Mouse (Mus musculus) MEL (cell line): ENCODE measurements around the gene Cdyl.

Experiments
- CHD2 ChIP-seq: IDR thresholded peaks from 2 replicates; pipeline ENCODE4 v1.6.1; 2011; ENCODE audit warnings: low read length, improper control_type of control experiment
- CTCF ChIP-seq, 3 experiments: IDR thresholded peaks in 2 of 3; conservative IDR thresholded peaks in 1 of 3; 2 replicates each; pipeline ENCODE4 v1.5.1; 2011 to 2012; ENCODE audit warnings: low read length in 3 of 3, low read depth in 2 of 3, mild to moderate bottlenecking in 2 of 3, improper control_type of control experiment in 1 of 3, inconsistent platforms in 1 of 3, mixed read lengths in 1 of 3, moderate library complexity in 1 of 3; ENCODE audit not compliant: control insufficient read depth in 1 of 3, insufficient read depth in 1 of 3, poor library complexity in 1 of 3, severe bottlenecking in 1 of 3
- E2F4 ChIP-seq: IDR thresholded peaks from 2 replicates; pipeline ENCODE4 v1.6.1; 2011; ENCODE audit warnings: low read depth, low read length, improper control_type of control experiment, borderline replicate concordance
- EP300 ChIP-seq, 2 experiments: IDR thresholded peaks; 2 replicates each; pipeline ENCODE4 v1.6.1; 2011; ENCODE audit warnings: improper control_type of control experiment in 2 of 2, low read length in 2 of 2, low read depth in 1 of 2, mild to moderate bottlenecking in 1 of 2
- MAX ChIP-seq: IDR thresholded peaks from 2 replicates; pipeline ENCODE4 v1.6.1; 2011; ENCODE audit warnings: low read length, improper control_type of control experiment
- MEF2A ChIP-seq: IDR thresholded peaks from 2 replicates; pipeline ENCODE4 v1.6.1; 2014; ENCODE audit warnings: low read depth, mild to moderate bottlenecking, inconsistent platforms, low read length, improper control_type of control experiment; ENCODE audit not compliant: poor library complexity, insufficient replicate concordance, severe bottlenecking; ENCODE audit errors: extremely low read depth
- POLR2A ChIP-seq, 2 experiments: IDR thresholded peaks; 2 replicates each; pipeline ENCODE4 v1.6.1; 2011 to 2012; ENCODE audit warnings: low read length in 2 of 2, mild to moderate bottlenecking in 2 of 2, control low read depth in 1 of 2, improper control_type of control experiment in 1 of 2, low read depth in 1 of 2, moderate library complexity in 1 of 2; ENCODE audit not compliant: control insufficient read depth in 1 of 2, insufficient read depth in 1 of 2, poor library complexity in 1 of 2
- TAL1 ChIP-seq: IDR thresholded peaks from 2 replicates; pipeline ENCODE4 v1.6.1; 2012; ENCODE audit warnings: mild to moderate bottlenecking, inconsistent platforms, low read length, moderate library complexity, mixed read lengths
- ZNF384 ChIP-seq: IDR thresholded peaks from 2 replicates; pipeline ENCODE4 v1.6.1; 2012; ENCODE audit warnings: low read depth, mild to moderate bottlenecking, inconsistent platforms, low read length, improper control_type of control experiment

- TF ChIP-seq CTCF (IDR thresholded peaks at IDR 0.05 in 2 of 3, conservative IDR thresholded peaks at IDR 0.05 in 1 of 3; ENCODE audit: control insufficient read depth in 1 of 3, insufficient read depth in 1 of 3, low read depth in 2 of 3, low read length in 3 of 3, poor library complexity in 1 of 3, severe bottlenecking in 1 of 3) (no peak), MAX (no peak), ZNF384 (no peak), MEF2A (no peak), POLR2A (IDR thresholded peaks at IDR 0.05; ENCODE audit: control insufficient read depth in 1 of 2, insufficient read depth in 1 of 2, low read depth in 1 of 2, low read length in 2 of 2, poor library complexity in 1 of 2) (no peak), CHD2 (no peak), EP300 (IDR thresholded peaks at IDR 0.05; ENCODE audit: low read depth in 1 of 2, low read length in 2 of 2) (no peak), TAL1 (no peak), E2F4 (no peak)
These were observed 92.4 kb downstream of the Cdyl start for GRCm38 (mm10) chr13:35752046-35752445.
